Mouse (Mus musculus) adrenal gland, postnatal 25 days (tissue): ENCODE measurements around the gene Efna4. TPM values are rescaled to one million over a fixed set of nuclear protein-coding genes. Genes with fewer than 3 reads are reported as not detected.
A peak's percentile ranks its signal among the peaks of the same experiment; 100 is the strongest.

ENCODE experiments used
- DNase-seq: peaks from one replicate; pipeline ENCODE4 v3.0.0; 2021; ENCODE audit warnings: mixed read lengths
- total RNA-seq: library from RNA; stranded (reverse); gene quantifications from 2 replicates; pipeline ENCODE4 v1.2.3, GENCODE M21; 2021

Gene Efna4
- total RNA-seq, 1 experiment from 2014 or later: 1.7 TPM

- DNase-seq: no peak
These were observed 23.8 kb upstream of the Efna4 start, which contains the start of gene Dcst2 for GRCm38 (mm10) chr3:89361675-89362074. TSS of gene Dcst2 (plus strand) at chr3:89361975.

- no peak for DNase-seq
These were observed 22.4 kb upstream of the Efna4 start for GRCm38 (mm10) chr3:89360237-89360636.

- DNase-seq: no peak
These were observed 21.8 kb upstream of the Efna4 start for GRCm38 (mm10) chr3:89359630-89360029.

GRCm38 (mm10) chr3:89356029-89356428 is 18.2 kb upstream of the Efna4 start:
- no peak for DNase-seq

- no peak for DNase-seq
These were observed 17.7 kb upstream of the Efna4 start for GRCm38 (mm10) chr3:89355512-89355902.

- peak; percentile 90 for DNase-seq
These were observed 17.1 kb upstream of the Efna4 start for GRCm38 (mm10) chr3:89354816-89355511.

GRCm38 (mm10) chr3:89351271-89351670 is 13.4 kb upstream of the Efna4 start:
- DNase-seq: no peak

- peak; percentile 94 for DNase-seq
These were observed 12.2 kb upstream of the Efna4 start, which contains the start of gene Adam15 for GRCm38 (mm10) chr3:89349869-89350501. TSS of gene Adam15 (minus strand) at chr3:89349996.

GRCm38 (mm10) chr3:89348911-89349868 is 11.4 kb upstream of the Efna4 start:
- DNase-seq: peak; percentile 54

GRCm38 (mm10) chr3:89347916-89348315 is 10.1 kb upstream of the Efna4 start:
- DNase-seq: no peak

- DNase-seq: no peak
These were observed 9.2 kb upstream of the Efna4 start for GRCm38 (mm10) chr3:89346815-89347540.

GRCm38 (mm10) chr3:89343279-89343678 is 5.5 kb upstream of the Efna4 start:
- DNase-seq: no peak

GRCm38 (mm10) chr3:89341794-89342193 is 4.0 kb upstream of the Efna4 start:
- no peak for DNase-seq

GRCm38 (mm10) chr3:89340465-89340864 is 2.6 kb upstream of the Efna4 start:
- peak; percentile 68 for DNase-seq

GRCm38 (mm10) chr3:89339416-89339815 is 1.6 kb upstream of the Efna4 start:
- peak; percentile 66 for DNase-seq

GRCm38 (mm10) chr3:89337062-89337720 is 637 bp downstream of the Efna4 start:
- DNase-seq: no peak

GRCm38 (mm10) chr3:89336529-89336928 is 1.3 kb downstream of the Efna4 start:
- DNase-seq: no peak

GRCm38 (mm10) chr3:89333053-89333452 is 4.8 kb downstream of the Efna4 start:
- no peak for DNase-seq

- DNase-seq: no peak
These were observed 5.4 kb downstream of the Efna4 start for GRCm38 (mm10) chr3:89332476-89332875.

- DNase-seq: no peak
These were observed 5.8 kb downstream of the Efna4 start for GRCm38 (mm10) chr3:89332013-89332412.

GRCm38 (mm10) chr3:89331561-89331960 is 6.3 kb downstream of the Efna4 start:
- no peak for DNase-seq
